Mouse (Mus musculus) heart, embryonic 10.5 days (tissue): ENCODE results near the gene Llcfc1. TPM values are rescaled to one million over a fixed set of nuclear protein-coding genes. Genes with fewer than 3 reads are reported as not detected.

Source experiments
- DNase-seq: peaks from one replicate; pipeline ENCODE4 v3.0.0-alpha.2; 2017; ENCODE audit warnings: low spot score
- H3K27ac ChIP-seq: fragments of 300-500 bp; sonication (generic); 2 replicates; pipeline ENCODE4 v1.5.1; 2016; ENCODE audit warnings: mild to moderate bottlenecking
- H3K27me3 ChIP-seq: fragments of 300-500 bp; sonication (generic); 2 replicates; pipeline ENCODE4 v1.6.1; 2016; ENCODE audit warnings: mild to moderate bottlenecking; ENCODE audit not compliant: poor library complexity, insufficient read depth, severe bottlenecking
- H3K36me3 ChIP-seq: fragments of 300-500 bp; sonication (generic); 2 replicates; pipeline ENCODE4 v1.6.1; 2016; ENCODE audit warnings: mild to moderate bottlenecking, moderate library complexity
- H3K4me1 ChIP-seq: fragments of 300-500 bp; sonication (generic); 2 replicates; pipeline ENCODE4 v1.6.1; 2016; ENCODE audit warnings: mild to moderate bottlenecking
- H3K4me3 ChIP-seq: fragments of 300-500 bp; sonication (generic); 2 replicates; pipeline ENCODE4 v1.5.1; 2016; ENCODE audit warnings: mild to moderate bottlenecking, moderate library complexity
- H3K9me3 ChIP-seq: fragments of 300-500 bp; sonication (generic); 2 replicates; pipeline ENCODE4 v1.6.1; 2016; ENCODE audit warnings: mild to moderate bottlenecking, moderate library complexity
- WGBS: fragments of 180-500 bp; shearing (Covaris S2); methylation state at CpG from one replicate; pipeline ENCODE4 v1.1.7; 2016; 5-methylcytosine and 5-hydroxymethylcytosine counted together
- polyA plus RNA-seq: library from polyadenylated mRNA; unstranded; fragments of >200 nt; fragmentation: Nextera tagmentation; extraction: Ambion mirVana; gene quantifications from 2 replicates; pipeline ENCODE4 v1.2.1, GENCODE M21; 2016

Llcfc1 gene
- polyA plus RNA-seq, 1 experiment from 2014 or later = not detected

DNA sequence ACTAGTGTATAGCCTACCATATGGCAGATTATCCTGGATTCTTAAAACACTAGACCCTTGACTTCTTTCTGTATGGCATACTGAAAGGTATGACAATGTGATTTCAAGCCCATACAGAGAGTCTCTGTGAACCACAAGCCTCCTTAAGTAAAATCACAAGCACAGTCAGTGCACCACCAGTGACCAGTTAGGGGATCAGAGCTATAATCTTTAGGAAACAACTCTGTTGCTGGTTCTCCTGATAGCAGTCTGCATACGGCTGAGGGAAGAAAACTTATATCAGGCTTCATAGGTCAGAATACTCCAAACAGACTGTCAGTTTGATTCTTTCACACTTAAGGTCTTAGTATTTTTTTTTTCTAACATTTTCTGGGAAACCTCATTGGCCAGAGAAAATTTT, 25.7 kb upstream of the Llcfc1 start:
- no peak for DNase-seq
- Histone ChIP-seq H3K9me3 (no peaks in the 10 kb centered on the region), H3K4me1 (no peaks in the 10 kb centered on the region), H3K4me3 (no peak overlapping the region), H3K27ac (no peak overlapping the region), H3K36me3 (no peaks in the 10 kb centered on the region), H3K27me3 (no peaks in the 10 kb centered on the region)
- WGBS = 48% methylated on average over 1 of the region's 1 CpGs

- H3K36me3 ChIP-seq = no peaks in the 10 kb centered on the region
- 31% methylated on average over 2 of the region's 2 CpGs for WGBS
- H3K4me3 ChIP-seq = no peak overlapping the region
- H3K4me1 ChIP-seq = no peaks in the 10 kb centered on the region
- H3K9me3 ChIP-seq = no peaks in the 10 kb centered on the region
- DNase-seq = no peak
- H3K27ac ChIP-seq = no peak overlapping the region
- H3K27me3 ChIP-seq = no peaks in the 10 kb centered on the region
Observed at GRCm38 (mm10) chr6:41662320-41662719, 21.9 kb upstream of the Llcfc1 start.

- Histone ChIP-seq H3K27me3 (no peaks in the 10 kb centered on the region), H3K4me1 (no peaks in the 10 kb centered on the region), H3K4me3 (no peak overlapping the region), H3K9me3 (peaks cover 4% of the 10 kb centered on the region; the same call in 1 of the 2 replicates), H3K27ac (no peak overlapping the region), H3K36me3 (no peaks in the 10 kb centered on the region)
- WGBS = 72% methylated on average over 2 of the region's 2 CpGs
- no peak for DNase-seq
Observed at GRCm38 (mm10) chr6:41676530-41676929, 7.7 kb upstream of the Llcfc1 start.

- no peak within 1 kb of the TSS for H3K27ac ChIP-seq
- H3K4me3 ChIP-seq = no peak within 1 kb of the TSS
- DNase-seq = no peak
- H3K4me1 ChIP-seq = no peaks in the 10 kb centered on the region
- no peaks in the 10 kb centered on the region for H3K36me3 ChIP-seq
- 67% methylated on average over 1 of the region's 1 CpGs for WGBS
- H3K9me3 ChIP-seq = no peaks in the 10 kb centered on the region
- H3K27me3 ChIP-seq = no peaks in the 10 kb centered on the region
Observed at GRCm38 (mm10) chr6:41680669-41681068, 3.6 kb upstream of the Llcfc1 start, which contains the start of gene Trpv5. Gene Trpv5, minus strand, starts transcription at chr6:41680769.

- Histone ChIP-seq H3K4me3 (no peak overlapping the region), H3K27me3 (no peaks in the 10 kb centered on the region), H3K36me3 (no peaks in the 10 kb centered on the region), H3K27ac (no peak overlapping the region), H3K4me1 (no peaks in the 10 kb centered on the region), H3K9me3 (no peaks in the 10 kb centered on the region)
- DNase-seq = no peak
- WGBS = 86% methylated on average over 5 of the region's 5 CpGs
Observed at GRCm38 (mm10) chr6:41681656-41682055, 2.6 kb upstream of the Llcfc1 start.

GRCm38 (mm10) chr6:41684911-41685310, 680 bp downstream of the Llcfc1 start:
- WGBS = 41% methylated on average over 5 of the region's 5 CpGs
- Histone ChIP-seq H3K36me3 (no peaks in the 10 kb centered on the region), H3K9me3 (no peaks in the 10 kb centered on the region), H3K4me3 (no peak overlapping the region), H3K4me1 (no peaks in the 10 kb centered on the region), H3K27ac (no peak overlapping the region), H3K27me3 (no peaks in the 10 kb centered on the region)
- no peak for DNase-seq

DNA sequence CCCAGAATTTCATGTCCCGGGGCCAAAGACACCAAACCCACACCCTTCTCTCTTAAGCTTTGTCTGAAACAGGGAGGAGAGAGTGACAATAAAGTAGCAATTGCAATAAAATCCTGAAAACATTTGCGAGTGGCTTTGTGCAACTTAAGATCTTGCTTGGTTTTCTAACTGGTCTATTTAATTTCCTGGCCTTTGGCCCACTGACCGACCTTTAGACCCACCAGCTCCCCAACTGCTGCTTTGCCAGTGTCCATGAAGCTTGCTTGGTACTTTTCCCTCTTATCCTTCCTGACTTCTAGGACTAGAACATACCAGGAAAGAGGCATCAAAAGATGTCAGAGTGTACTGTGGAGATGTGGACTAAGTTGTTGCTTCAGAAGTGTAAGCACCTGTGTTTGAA, 1.4 kb downstream of the Llcfc1 start:
- WGBS = 83% methylated on average over 3 of the region's 3 CpGs
- no peaks in the 10 kb centered on the region for H3K27me3 ChIP-seq
- no peaks in the 10 kb centered on the region for H3K4me1 ChIP-seq
- no peaks in the 10 kb centered on the region for H3K36me3 ChIP-seq
- no peak overlapping the region for H3K27ac ChIP-seq
- DNase-seq = no peak
- no peak overlapping the region for H3K4me3 ChIP-seq
- H3K9me3 ChIP-seq = no peaks in the 10 kb centered on the region

DNA sequence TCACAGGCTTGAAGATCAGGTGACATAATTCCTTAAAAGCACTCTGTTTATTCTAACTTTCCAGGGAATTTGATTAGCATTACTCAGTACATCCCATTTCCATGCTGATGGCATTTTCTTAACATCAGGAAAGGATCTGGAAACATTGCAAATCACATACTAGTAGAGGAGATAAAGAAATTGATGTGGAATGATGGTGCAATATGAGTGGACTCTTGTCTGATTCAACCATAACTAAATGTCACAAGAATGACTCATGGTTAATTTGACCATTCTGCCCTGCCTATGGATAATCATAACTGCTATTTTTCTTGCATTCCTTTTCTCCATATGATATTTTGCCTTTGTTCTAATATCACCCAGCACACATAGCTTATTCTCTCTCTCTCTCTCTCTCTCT, 8.0 kb downstream of the Llcfc1 start:
- no peaks in the 10 kb centered on the region for H3K27me3 ChIP-seq
- no peaks in the 10 kb centered on the region for H3K9me3 ChIP-seq
- no peaks in the 10 kb centered on the region for H3K36me3 ChIP-seq
- H3K27ac ChIP-seq = no peak overlapping the region
- H3K4me1 ChIP-seq = no peaks in the 10 kb centered on the region
- no peak overlapping the region for H3K4me3 ChIP-seq
- no peak for DNase-seq

DNA sequence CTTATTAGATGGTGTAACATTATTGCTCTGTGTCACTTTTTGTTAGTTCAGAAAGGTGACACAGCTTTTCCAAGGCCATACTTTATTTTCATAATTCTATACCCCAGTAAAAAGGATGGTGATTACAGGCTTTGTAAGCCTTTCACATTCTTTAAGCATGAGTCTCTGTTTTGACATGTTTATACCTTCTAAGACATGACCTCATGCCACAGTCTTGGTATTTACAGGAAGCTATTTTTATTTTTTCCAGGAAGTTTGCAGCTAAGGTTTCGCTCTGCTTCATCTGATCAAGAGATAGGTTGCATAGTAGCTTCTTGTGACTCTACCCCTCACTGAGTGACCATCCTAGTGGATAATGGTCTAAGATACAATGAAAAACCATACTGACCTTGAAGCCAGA, 10.2 kb downstream of the Llcfc1 start:
- Histone ChIP-seq H3K36me3 (no peaks in the 10 kb centered on the region), H3K27ac (no peak overlapping the region), H3K4me1 (no peaks in the 10 kb centered on the region), H3K4me3 (no peak overlapping the region), H3K9me3 (no peaks in the 10 kb centered on the region), H3K27me3 (no peaks in the 10 kb centered on the region)
- no peak for DNase-seq
- WGBS = 82% methylated on average over 1 of the region's 1 CpGs

DNA sequence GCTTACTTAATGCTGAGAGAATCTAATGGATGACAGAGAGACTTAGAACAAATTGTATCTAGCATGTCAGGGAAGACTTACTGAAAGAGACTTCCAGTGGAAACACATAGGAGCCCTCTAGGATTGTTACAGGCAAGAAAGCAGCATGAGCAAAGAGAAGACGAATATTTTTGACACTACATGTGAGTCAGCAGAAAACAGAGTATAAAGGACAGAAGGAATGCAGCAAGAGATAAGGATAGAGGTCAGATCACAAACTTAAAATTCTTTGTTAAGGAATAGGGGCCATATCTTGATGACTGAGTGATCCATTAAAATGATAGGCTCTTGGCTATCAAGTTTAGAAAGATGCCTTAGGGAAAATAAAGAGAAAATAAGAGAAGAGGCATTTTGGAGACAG, 17.0 kb downstream of the Llcfc1 start:
- Histone ChIP-seq H3K27ac (peak overlapping the region; percentile 36; the same call in 1 of the 2 replicates), H3K27me3 (no peaks in the 10 kb centered on the region), H3K36me3 (no peaks in the 10 kb centered on the region), H3K4me3 (peak overlapping the region; percentile 6; the same call in 1 of the 2 replicates), H3K4me1 (no peaks in the 10 kb centered on the region), H3K9me3 (no peaks in the 10 kb centered on the region)
- DNase-seq = no peak
- WGBS = 48% methylated on average over 1 of the region's 1 CpGs

DNA sequence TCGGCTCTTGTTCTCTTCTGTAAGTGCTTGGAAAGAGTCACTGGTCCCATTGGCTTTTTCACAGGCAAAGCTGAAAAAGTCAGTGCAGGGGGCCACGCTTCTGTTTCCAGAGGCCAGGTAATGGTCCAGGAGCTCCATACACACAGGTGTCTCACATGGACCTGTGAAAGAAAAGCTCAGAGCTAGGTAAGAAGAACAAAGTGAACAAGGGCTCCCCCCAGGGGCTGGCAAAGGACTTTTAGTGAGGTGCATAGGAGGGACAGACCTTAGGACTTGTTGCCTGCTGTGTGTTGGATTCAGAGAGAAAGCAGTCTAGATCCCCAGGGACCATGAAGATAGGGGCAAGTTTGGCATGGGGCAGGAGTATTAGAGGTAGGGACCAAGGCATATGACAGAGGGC, 18.7 kb downstream of the Llcfc1 start:
- DNase-seq = peak; percentile 87
- 78% methylated on average over 2 of the region's 2 CpGs for WGBS
- no peaks in the 10 kb centered on the region for H3K27me3 ChIP-seq
- no peaks in the 10 kb centered on the region for H3K4me1 ChIP-seq
- H3K4me3 ChIP-seq = peak overlapping the region; percentile 16
- H3K27ac ChIP-seq = peak overlapping the region; percentile 70
- no peaks in the 10 kb centered on the region for H3K9me3 ChIP-seq
- no peaks in the 10 kb centered on the region for H3K36me3 ChIP-seq

DNA sequence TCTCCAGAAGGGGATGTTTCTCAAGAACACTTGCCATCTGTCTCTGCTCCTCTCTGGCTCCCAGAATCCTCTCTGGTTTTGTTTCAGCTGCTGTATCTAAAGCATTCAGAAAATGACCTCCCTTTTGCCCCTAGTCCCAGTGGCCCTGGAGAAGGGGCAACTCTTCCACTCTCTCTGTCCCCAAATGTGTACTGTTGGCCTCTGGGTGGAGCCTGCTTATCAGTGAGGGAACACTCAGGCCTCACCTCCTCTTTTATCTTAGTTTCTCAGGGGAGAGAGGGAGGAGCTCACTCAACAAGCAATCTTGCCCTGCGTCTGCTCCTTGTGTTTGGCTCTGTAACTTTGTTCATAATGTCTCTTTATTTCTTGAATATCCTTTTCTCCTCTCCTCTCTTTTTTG, 19.9 kb downstream of the Llcfc1 start, which contains the start of gene Kel:
Gene Kel (minus strand): TSS at position 217 of the 400 bp plus-strand sequence.
- H3K9me3 ChIP-seq = no peaks in the 10 kb centered on the region
- peak within 1 kb of the TSS; percentile 16; the same call in 1 of the 2 replicates for H3K4me3 ChIP-seq
- H3K36me3 ChIP-seq = no peaks in the 10 kb centered on the region
- WGBS = 32% methylated on average over 1 of the region's 1 CpGs
- H3K4me1 ChIP-seq = no peaks in the 10 kb centered on the region
- peak within 1 kb of the TSS; percentile 70; the same call in 1 of the 2 replicates for H3K27ac ChIP-seq
- peak; percentile 88 for DNase-seq
- H3K27me3 ChIP-seq = no peaks in the 10 kb centered on the region

GRCm38 (mm10) chr6:41706275-41706674, 22.0 kb downstream of the Llcfc1 start:
- H3K27ac ChIP-seq = no peak overlapping the region
- no peaks in the 10 kb centered on the region for H3K9me3 ChIP-seq
- DNase-seq = peak; percentile 82
- H3K4me1 ChIP-seq = no peaks in the 10 kb centered on the region
- no peak overlapping the region for H3K4me3 ChIP-seq
- no peaks in the 10 kb centered on the region for H3K27me3 ChIP-seq
- H3K36me3 ChIP-seq = no peaks in the 10 kb centered on the region
- 78% methylated on average over 7 of the region's 7 CpGs for WGBS

GRCm38 (mm10) chr6:41710281-41710680, 26.1 kb downstream of the Llcfc1 start:
- no peaks in the 10 kb centered on the region for H3K9me3 ChIP-seq
- no peaks in the 10 kb centered on the region for H3K27me3 ChIP-seq
- no peaks in the 10 kb centered on the region for H3K4me1 ChIP-seq
- no peak overlapping the region for H3K4me3 ChIP-seq
- no peaks in the 10 kb centered on the region for H3K36me3 ChIP-seq
- WGBS = 61% methylated on average over 1 of the region's 1 CpGs
- no peak for DNase-seq
- H3K27ac ChIP-seq = no peak overlapping the region
